Mouse (Mus musculus) forebrain, embryonic 12.5 days (tissue): ENCODE results near the gene Mpg. TPM values are rescaled to one million over a fixed set of nuclear protein-coding genes. Genes with fewer than 3 reads are reported as not detected.

Source experiments
- ATAC-seq: fragments of 200-750 bp; cut with Nextera tagmentation; 2 replicates; pipeline ENCODE4 v1.8.0; 2017; ENCODE audit warnings: moderate TSS enrichment; ENCODE audit not compliant: low FRiP score
- H3K27ac ChIP-seq: fragments of 300-500 bp; sonication (generic); 2 replicates; pipeline ENCODE4 v1.5.1; 2016; ENCODE audit warnings: mild to moderate bottlenecking
- H3K27me3 ChIP-seq: fragments of 300-500 bp; sonication (generic); 2 replicates; pipeline ENCODE4 v1.6.1; 2016; ENCODE audit warnings: mild to moderate bottlenecking
- H3K36me3 ChIP-seq: fragments of 300-500 bp; sonication (generic); replicated peaks from 2 replicates; pipeline ENCODE4 v1.6.1; 2016; ENCODE audit warnings: mild to moderate bottlenecking
- H3K4me1 ChIP-seq: fragments of 300-500 bp; sonication (generic); 2 replicates; pipeline ENCODE4 v1.6.1; 2016
- H3K4me2 ChIP-seq: fragments of 300-500 bp; sonication (generic); 2 replicates; pipeline ENCODE4 v1.6.1; 2016; ENCODE audit warnings: mild to moderate bottlenecking, moderate library complexity
- H3K4me3 ChIP-seq: fragments of 300-500 bp; sonication (generic); replicated peaks from 2 replicates; pipeline ENCODE4 v1.5.1; 2016; ENCODE audit warnings: mild to moderate bottlenecking
- H3K9ac ChIP-seq: fragments of 300-500 bp; sonication (generic); 2 replicates; pipeline ENCODE4 v1.6.1; 2016; ENCODE audit warnings: mild to moderate bottlenecking
- H3K9me3 ChIP-seq: fragments of 300-500 bp; sonication (generic); 2 replicates; pipeline ENCODE4 v1.6.1; 2016
- WGBS: fragments of 180-500 bp; shearing (Covaris S2); methylation state at CpG from one replicate; pipeline ENCODE4 v1.1.7; 2016; 5-methylcytosine and 5-hydroxymethylcytosine counted together
- polyA plus RNA-seq: library from polyadenylated mRNA; unstranded; fragments of >200 nt; fragmentation: Nextera tagmentation; extraction: Ambion mirVana; gene quantifications from 2 replicates; pipeline ENCODE4 v1.2.1, GENCODE M21; 2016

Mpg gene
- polyA plus RNA-seq, 1 experiment from 2014 or later, result 29.3 TPM

DNA sequence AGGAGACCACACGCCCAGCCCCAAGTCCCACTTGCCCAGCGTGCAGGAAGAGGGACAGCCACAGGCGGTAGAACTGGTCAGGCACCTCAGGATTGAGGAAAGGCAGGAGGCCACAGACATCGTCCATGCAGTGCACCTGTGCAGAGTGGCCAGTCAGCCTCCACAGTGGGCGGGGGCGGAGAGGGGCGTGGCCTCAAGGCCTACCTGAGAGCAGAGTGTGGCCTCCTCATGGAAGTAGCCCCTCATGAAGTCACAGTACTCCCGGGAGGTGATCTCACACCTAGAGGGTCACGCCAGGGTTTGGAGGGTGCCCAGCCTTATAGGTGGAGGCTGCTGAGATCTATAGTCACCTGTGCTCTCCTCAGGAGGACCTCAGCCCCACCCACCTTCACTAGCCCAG lies 15.7 kb upstream of the Mpg start:
- Histone ChIP-seq H3K4me1 (peaks cover 9% of the 10 kb centered on the region), H3K27ac (no peak overlapping the region), H3K9me3 (no peaks in the 10 kb centered on the region), H3K4me3 (no peak overlapping the region), H3K36me3 (peaks cover 74% of the 10 kb centered on the region), H3K27me3 (no peaks in the 10 kb centered on the region), H3K9ac (no peak overlapping the region), H3K4me2 (no peak overlapping the region)
- no peak for ATAC-seq
- WGBS, result 93% methylated on average over 9 of the region's 9 CpGs

DNA sequence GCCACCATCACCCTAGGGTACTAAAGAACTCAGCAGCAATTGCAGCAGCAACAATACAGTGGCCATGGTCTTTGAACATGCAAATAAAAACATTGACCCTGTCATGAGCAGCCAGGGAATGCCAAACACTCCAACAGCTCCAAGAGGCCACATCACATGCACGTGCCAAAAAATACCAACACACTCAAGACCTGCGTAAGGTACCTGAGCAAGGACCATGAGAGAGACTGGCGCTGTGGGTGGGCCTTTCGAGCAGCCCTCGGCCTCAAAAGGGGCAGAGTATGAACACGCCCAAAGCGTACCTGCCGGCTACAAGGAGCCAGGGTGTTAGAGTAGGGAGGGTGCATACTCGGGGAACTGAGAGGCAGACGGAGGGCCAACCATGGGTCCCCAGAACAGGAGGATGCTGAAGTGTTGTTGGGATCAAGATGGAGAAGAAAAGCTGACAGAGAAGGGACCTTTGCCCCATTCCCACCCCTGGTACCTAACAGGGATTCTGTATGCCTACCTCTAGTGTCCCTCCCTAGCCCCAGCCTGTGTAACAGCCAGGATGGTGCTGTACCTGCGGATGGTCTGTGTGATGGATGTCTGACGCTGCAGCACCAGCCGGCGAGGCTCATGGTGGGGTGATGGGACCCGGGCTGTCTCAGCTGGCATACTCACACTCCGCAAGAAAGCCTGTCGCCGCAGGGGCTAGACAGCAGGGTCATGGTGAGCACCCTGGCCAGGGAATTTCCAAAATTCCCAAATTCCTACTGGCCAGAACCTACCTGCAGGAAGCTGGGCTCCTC lies 10.7 kb upstream of the Mpg start:
- H3K27me3 ChIP-seq, result peaks cover 7% of the 10 kb centered on the region
- no peak overlapping the region for H3K27ac ChIP-seq
- peaks cover 12% of the 10 kb centered on the region for H3K4me1 ChIP-seq
- H3K9ac ChIP-seq, result no peak overlapping the region
- ATAC-seq, result no peak
- H3K4me2 ChIP-seq, result no peak overlapping the region
- WGBS, result 91% methylated on average over 18 of the region's 18 CpGs
- no peaks in the 10 kb centered on the region for H3K9me3 ChIP-seq
- no peak overlapping the region for H3K4me3 ChIP-seq
- H3K36me3 ChIP-seq, result peaks cover 42% of the 10 kb centered on the region

DNA sequence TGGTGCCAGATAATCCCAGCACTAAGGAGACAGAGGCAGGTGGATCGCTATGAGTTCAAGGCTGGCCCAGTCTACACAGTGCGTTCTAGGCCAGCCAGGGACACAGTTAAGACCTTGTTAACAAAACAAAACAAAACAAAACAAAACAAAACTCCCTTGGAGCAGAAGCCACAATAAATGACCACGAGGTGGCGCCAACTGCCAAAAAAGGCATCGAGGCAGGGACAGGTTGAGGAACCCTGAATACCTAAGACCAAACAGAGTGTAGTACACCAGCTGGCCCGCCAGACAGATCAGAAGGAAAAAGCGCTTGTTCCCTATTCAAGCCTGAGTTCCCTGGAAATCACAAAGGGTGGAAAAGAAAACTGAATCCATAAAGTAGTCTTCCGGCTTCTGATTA lies 9.5 kb upstream of the Mpg start:
- peaks cover 20% of the 10 kb centered on the region for H3K27me3 ChIP-seq
- no peak overlapping the region for H3K4me2 ChIP-seq
- 0 out of 2 replicates have a peak, but pooled peaks have one; percentile 28 for ATAC-seq
- no peaks in the 10 kb centered on the region for H3K9me3 ChIP-seq
- no peak overlapping the region for H3K27ac ChIP-seq
- 22% methylated on average over 8 of the region's 8 CpGs for WGBS
- no peak overlapping the region for H3K4me3 ChIP-seq
- no peak overlapping the region for H3K9ac ChIP-seq
- H3K36me3 ChIP-seq, result peaks cover 29% of the 10 kb centered on the region; the same call in 1 of the 2 replicates
- H3K4me1 ChIP-seq, result peaks cover 21% of the 10 kb centered on the region

DNA sequence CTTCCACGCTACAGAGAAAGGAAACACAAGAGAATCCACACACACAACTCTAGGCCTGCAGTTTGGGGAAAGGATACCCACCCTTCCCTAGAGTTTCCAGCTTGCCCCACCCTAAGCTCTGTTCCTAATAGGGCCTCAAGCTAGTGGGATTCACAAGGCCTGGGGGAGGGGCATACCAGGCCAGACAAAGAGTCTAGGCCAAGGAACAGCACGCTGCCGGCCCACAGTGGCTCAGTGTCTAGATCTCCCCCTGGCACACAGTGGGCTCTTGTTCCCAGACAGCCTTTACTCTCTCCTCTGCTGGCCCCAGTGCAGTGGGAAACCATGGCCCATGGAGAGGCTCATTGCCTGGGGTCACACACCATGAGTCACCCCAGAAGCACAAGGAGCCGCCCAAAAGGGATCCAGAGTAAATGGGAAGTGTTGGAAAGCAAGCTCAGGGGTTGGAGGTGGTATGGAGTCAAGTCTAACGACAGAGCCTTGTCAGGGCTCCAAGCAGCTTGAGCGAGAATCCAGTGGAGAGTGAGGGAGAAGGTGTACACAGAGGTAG lies 7.7 kb upstream of the Mpg start:
- H3K27ac ChIP-seq, result no peak overlapping the region
- no peaks in the 10 kb centered on the region for H3K9me3 ChIP-seq
- peaks cover 32% of the 10 kb centered on the region for H3K4me1 ChIP-seq
- no peak for ATAC-seq
- 49% methylated on average over 6 of the region's 6 CpGs for WGBS
- no peak overlapping the region for H3K4me2 ChIP-seq
- H3K27me3 ChIP-seq, result peaks cover 37% of the 10 kb centered on the region
- no peak overlapping the region for H3K4me3 ChIP-seq
- H3K36me3 ChIP-seq, result peaks cover 13% of the 10 kb centered on the region; the same call in 1 of the 2 replicates
- peak overlapping the region; percentile 25; the same call in 1 of the 2 replicates for H3K9ac ChIP-seq

DNA sequence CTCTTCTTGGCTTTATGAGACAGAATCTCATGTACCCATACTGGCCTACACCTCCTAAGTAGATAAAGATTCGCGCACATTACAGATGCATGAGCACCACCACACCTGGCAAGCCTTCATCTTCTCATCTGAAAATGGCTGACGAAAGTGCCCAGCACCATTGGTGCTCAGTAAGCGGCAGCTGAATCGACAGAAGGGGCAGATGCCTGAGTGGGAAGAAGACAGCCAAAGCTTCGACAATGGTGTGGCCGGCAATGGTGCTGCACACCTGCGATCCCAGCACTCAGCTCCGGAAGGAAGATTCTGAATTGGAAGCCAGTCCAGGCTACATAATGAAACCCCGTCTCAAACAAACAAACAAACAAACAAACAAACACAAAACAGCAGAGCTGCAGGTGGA lies 7.0 kb upstream of the Mpg start:
- no peak for ATAC-seq
- 0 out of 2 replicates have a peak, but pooled peaks cover 6% of the 10 kb centered on the region for H3K36me3 ChIP-seq
- peaks cover 44% of the 10 kb centered on the region for H3K27me3 ChIP-seq
- no peak overlapping the region for H3K9ac ChIP-seq
- no peaks in the 10 kb centered on the region for H3K9me3 ChIP-seq
- H3K27ac ChIP-seq, result no peak overlapping the region
- H3K4me1 ChIP-seq, result peaks cover 32% of the 10 kb centered on the region
- WGBS, result 89% methylated on average over 10 of the region's 10 CpGs
- no peak overlapping the region for H3K4me2 ChIP-seq
- no peak overlapping the region for H3K4me3 ChIP-seq

DNA sequence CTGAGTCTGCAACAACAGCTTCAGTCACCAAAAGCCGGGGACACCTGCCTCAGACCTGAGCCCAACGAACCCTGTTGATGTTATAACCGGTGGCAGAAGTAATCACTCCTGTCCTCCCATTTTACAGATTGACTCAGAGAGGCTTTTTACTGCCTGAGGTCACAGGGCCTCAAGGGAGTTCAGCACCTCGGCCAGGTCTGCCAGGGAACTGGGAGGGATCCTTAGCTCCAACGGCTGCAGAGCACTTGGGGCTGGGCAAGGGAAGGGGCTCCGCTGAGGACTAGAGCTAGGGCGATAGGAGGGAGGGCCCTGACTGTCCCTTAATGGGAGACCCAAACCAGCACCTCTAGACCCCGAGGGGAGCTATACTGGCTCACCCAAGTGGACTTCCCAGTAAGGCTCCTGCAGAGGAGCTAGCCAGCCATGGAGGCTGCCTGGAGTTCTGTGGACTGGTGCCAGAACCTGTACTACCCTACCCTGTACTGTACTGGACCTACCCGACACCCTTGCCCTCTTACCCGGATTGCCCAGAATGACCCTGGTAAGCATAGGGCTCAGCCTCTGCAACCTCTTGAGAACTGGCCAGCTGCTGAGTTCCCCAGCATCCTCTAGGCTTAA lies 5.6 kb upstream of the Mpg start:
- Histone ChIP-seq H3K9me3 (no peaks in the 10 kb centered on the region), H3K4me3 (peak overlapping the region; percentile 60), H3K4me1 (peaks cover 32% of the 10 kb centered on the region), H3K27me3 (peaks cover 55% of the 10 kb centered on the region), H3K9ac (peak overlapping the region; percentile 81; the same call in 1 of the 2 replicates), H3K27ac (no peak overlapping the region), H3K4me2 (peak overlapping the region; percentile 97), H3K36me3 (0 out of 2 replicates have a peak, but pooled peaks cover under 1% of the 10 kb centered on the region)
- ATAC-seq, result peak; percentile 5; the same call in 1 of the 2 replicates
- WGBS, result 33% methylated on average over 10 of the region's 10 CpGs

DNA sequence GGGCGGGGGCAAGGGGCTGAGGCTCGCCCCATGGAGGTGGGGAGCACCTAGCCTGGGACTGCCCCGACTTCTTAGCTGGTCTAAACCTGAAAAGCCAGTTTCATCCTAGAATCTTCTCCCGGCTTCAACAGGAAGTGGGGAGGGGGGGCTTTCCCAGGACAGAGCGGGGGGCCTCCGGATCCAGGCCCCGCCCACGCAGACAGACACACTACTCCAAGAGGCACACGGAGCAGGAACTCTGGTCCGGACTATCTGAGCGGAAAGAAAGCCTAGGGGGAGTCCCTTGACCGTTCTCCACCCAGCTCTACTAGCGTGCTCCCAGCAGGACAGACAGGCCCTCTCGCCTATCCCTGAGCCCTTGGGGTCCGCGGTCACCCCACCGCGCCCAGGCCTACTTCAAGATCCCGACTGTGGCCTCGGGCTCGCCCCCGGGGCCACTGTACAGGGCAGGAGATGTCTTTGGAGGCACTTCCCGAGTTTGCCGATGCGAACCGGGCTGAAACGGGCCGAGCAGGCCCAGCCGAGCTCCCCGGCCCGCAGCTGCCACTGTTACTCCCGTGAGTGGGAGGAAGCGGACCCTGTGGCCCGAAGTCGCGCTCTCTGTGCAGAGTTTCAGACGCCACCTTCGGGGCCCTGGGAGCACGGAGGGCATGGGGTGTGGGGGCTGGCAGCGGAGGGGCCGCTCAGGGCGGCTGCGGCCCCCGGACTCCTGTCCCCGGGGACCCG lies 4.9 kb upstream of the Mpg start:
- peaks cover 32% of the 10 kb centered on the region for H3K4me1 ChIP-seq
- H3K9ac ChIP-seq, result peak overlapping the region; percentile 81
- peaks cover 55% of the 10 kb centered on the region for H3K27me3 ChIP-seq
- H3K27ac ChIP-seq, result peak overlapping the region; percentile 57
- no peaks in the 10 kb centered on the region for H3K9me3 ChIP-seq
- H3K4me3 ChIP-seq, result peak overlapping the region; percentile 60
- WGBS, result 1% methylated on average over 44 of the region's 46 CpGs
- H3K36me3 ChIP-seq, result no peaks in the 10 kb centered on the region
- peak overlapping the region; percentile 97 for H3K4me2 ChIP-seq
- ATAC-seq, result peak; percentile 5; the same call in 1 of the 2 replicates

DNA sequence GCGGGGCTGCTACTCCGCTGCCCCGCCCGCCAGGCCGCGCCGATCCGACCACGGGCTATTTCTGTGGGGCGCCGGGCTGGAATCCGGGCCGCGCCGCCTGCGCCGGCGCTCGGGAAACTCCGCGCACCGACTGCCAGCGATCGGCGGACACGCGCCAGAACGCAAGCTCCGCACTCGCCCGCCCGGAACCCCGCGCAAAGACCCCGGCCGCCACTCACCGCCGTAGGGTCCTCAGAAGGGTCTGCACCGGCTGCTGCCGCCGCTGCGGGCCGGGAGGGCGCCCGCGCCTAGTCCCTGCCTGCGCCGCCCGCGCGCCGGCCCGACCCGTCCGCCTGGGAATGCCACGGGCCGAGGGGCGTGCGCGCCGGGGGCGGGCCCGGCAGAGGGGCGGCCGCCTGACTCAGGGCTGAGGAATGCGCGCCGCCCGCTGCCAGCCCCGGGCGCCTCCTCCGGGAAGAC lies 4.3 kb upstream of the Mpg start, which contains the start of gene Rhbdf1:
TSS of gene Rhbdf1 (minus strand) at position 350 of the 459 bp plus-strand sequence.
- peaks cover 55% of the 10 kb centered on the region for H3K27me3 ChIP-seq
- peak within 1 kb of the TSS; percentile 60 for H3K4me3 ChIP-seq
- H3K36me3 ChIP-seq, result no peaks in the 10 kb centered on the region
- peak within 1 kb of the TSS; percentile 57 for H3K27ac ChIP-seq
- no peaks in the 10 kb centered on the region for H3K9me3 ChIP-seq
- peak; percentile 42 for ATAC-seq
- H3K4me1 ChIP-seq, result peaks cover 36% of the 10 kb centered on the region
- peak within 1 kb of the TSS; percentile 97 for H3K4me2 ChIP-seq
- H3K9ac ChIP-seq, result peak within 1 kb of the TSS; percentile 81
- WGBS, result 1% methylated on average over 66 of the region's 72 CpGs

DNA sequence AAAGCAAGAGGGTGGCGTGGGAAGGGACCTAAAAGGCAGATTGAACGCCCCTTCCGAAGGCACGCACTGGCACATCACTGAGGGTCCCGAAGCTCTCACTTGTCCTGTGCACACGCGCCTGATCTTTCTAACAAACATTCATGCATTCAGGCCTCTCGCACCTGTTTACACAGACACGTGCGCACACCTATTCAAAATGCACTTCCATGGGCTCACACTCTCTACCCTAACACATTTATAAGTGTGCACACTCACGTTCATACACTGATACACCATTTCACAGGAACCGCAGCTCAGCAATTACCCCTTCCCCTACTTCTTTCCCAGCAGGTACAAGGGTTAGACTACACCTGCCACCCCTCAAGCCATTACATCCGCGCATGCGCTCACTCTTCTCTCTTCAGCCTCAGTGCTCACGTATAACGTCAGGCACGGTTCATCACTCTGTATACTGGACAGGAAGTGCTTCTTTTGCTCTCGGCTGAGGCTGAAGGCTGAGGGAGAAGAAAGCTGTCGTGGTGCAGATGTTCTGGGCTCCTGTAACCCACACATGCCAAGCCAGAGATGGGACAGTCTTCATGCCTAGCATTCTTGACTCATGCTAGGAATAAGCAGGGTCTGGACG lies 3.6 kb upstream of the Mpg start:
- H3K9ac ChIP-seq, result peak overlapping the region; percentile 81
- H3K9me3 ChIP-seq, result no peaks in the 10 kb centered on the region
- WGBS, result 7% methylated on average over 21 of the region's 21 CpGs
- H3K27me3 ChIP-seq, result peaks cover 55% of the 10 kb centered on the region
- peak overlapping the region; percentile 97 for H3K4me2 ChIP-seq
- no peak overlapping the region for H3K27ac ChIP-seq
- no peaks in the 10 kb centered on the region for H3K36me3 ChIP-seq
- H3K4me3 ChIP-seq, result peak overlapping the region; percentile 60
- ATAC-seq, result no peak
- H3K4me1 ChIP-seq, result peaks cover 43% of the 10 kb centered on the region

DNA sequence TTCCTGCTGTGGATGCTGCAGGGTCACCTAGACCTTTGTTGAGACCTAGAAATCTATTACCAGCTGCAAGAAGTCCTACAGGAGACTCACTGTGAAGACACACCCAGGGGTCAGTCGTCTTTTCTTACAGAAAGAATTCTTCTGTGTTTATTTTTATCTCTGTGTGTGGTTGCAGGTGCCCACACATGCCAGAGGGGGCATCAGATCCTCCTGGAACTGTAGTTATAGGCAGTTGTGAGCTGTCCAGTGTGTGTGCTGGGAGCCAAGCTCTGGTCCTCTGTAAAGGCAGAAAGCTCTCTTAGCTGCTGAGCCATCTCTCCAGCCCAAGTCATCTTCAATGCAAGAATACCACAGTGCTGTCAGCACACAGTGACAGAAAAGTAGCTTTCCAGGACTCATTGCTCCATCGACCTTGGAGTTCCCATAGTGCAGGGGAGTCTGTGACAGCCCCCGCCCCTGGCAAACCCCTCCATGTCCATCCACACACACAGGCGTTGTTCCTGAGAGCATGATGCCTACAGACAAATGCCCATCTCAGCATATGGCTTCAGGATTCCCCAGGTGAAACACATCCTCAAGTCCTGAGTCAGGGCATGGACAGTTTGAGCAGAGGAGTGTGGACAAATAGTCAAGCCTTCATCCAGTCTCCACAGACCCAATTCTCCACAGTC lies 2.9 kb upstream of the Mpg start:
- Histone ChIP-seq H3K4me3 (no peak overlapping the region), H3K27me3 (peaks cover 55% of the 10 kb centered on the region), H3K4me2 (no peak overlapping the region), H3K9ac (no peak overlapping the region), H3K36me3 (no peaks in the 10 kb centered on the region; the same call in 1 of the 2 replicates), H3K4me1 (peaks cover 40% of the 10 kb centered on the region), H3K27ac (no peak overlapping the region), H3K9me3 (no peaks in the 10 kb centered on the region)
- WGBS, result 73% methylated on average over 4 of the region's 4 CpGs
- no peak for ATAC-seq

DNA sequence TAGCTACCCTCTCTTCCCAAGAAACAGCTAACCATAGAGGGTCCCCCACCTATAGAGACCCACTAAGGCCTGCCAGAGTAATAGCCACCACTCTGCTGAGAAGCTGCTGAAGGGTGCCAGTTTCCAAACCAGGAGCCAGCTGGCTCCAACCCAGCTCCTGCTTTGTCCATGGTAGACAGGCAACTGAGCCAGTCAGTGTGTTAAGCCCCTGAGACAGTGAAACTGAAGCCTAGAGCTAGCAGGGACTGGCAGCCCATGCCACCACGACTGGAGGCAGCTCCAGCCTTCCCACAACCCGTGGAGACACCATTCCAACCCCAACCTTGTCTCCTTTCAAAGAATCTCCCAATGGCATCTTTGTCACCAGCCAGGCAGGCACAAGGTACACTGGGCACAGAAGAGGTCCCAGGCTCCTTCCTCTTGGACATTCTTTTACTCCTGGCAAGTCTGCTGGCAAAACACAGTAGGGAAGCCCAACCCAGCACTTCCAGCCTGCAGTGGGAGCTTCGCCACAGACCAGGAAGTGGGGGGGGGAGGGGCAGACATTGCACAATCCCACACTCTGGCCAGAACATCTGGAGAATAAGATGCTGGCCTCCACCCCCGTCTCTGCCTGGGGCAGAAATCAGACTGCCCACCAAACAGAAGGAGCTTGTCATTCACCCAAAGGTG lies 1.7 kb upstream of the Mpg start:
- no peak overlapping the region for H3K9ac ChIP-seq
- H3K27me3 ChIP-seq, result peaks cover 55% of the 10 kb centered on the region
- H3K36me3 ChIP-seq, result peaks cover 7% of the 10 kb centered on the region; the same call in 1 of the 2 replicates
- no peak for ATAC-seq
- H3K4me1 ChIP-seq, result peaks cover 35% of the 10 kb centered on the region
- no peak overlapping the region for H3K4me2 ChIP-seq
- 41% methylated on average over 4 of the region's 4 CpGs for WGBS
- 0 out of 2 replicates have a peak overlapping the region, but pooled peaks have one; percentile 38 for H3K27ac ChIP-seq
- H3K4me3 ChIP-seq, result no peak overlapping the region
- no peaks in the 10 kb centered on the region for H3K9me3 ChIP-seq
